Mouse (Mus musculus): ENCODE results near the gene St6galnac1. TPM values are rescaled to one million over a fixed set of nuclear protein-coding genes. Genes with fewer than 3 reads are reported as not detected.
"Not testable (repeated sequence)": the region's sequence is repeated elsewhere in the genome, so short reads cannot be mapped to it uniquely, and the experiment has no call there.

St6galnac1 gene
- polyA plus RNA-seq, 1 experiment from 2014 or later, result not detected

DNA sequence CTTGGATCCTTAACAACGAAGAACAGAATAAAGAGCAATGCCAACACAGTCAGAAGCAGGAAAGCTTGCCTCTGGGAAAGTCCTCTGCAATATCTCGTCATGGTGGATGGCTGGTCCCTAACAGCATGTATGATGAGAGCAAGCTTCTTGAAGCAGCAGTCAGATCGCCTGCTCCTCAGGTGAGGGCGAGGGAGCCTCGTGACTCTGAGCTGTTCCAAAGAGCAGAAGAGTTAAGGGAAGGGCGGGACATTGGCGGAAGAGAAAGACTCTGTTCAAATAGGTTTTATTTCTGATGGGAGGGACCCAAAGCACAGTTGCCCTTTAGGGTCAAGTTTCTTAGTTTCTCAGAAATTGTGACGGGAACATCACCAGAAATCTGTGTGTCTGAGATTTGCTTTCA is 25.6 kb downstream of the St6galnac1 start:
- no peak overlapping the region for H3K4me3 ChIP-seq (replicated peaks)
- H3K4me2 ChIP-seq, result no peak overlapping the region
- WGBS, result 75% methylated on average over 8 of the region's 8 CpGs
- no peak for ATAC-seq (replicated peaks; ENCODE audit: low FRiP score)
- H3K9me3 ChIP-seq (replicated peaks), result no peaks in the 10 kb centered on the region
- no peak overlapping the region for H3K27ac ChIP-seq
- no peaks in the 10 kb centered on the region for H3K4me1 ChIP-seq
- no peaks in the 10 kb centered on the region for H3K36me3 ChIP-seq
- H3K27me3 ChIP-seq, result no peaks in the 10 kb centered on the region
- H3K9ac ChIP-seq, result no peak overlapping the region

DNA sequence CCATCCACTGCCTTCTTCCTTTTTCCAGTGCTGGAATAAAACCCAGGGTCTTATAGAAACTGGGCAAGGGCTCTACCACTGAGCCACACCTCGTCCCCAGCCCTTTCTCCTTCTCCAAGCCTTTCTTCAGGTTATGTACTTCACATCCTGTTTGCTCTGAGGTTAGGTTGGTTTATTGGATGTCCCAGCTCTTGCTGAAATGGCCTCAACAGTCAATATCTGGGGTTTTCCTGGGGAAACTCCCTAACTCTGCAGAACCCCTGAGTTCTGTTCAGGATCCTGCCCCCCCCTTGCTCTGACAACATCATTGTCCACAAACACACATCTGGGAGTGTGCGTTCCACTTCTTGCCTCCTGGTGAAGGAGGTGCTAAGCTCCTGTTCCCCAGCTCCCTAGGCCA is 26.6 kb downstream of the St6galnac1 start:
- H3K4me3 ChIP-seq (replicated peaks); H3K4me2 ChIP-seq; H3K9me3 ChIP-seq (replicated peaks); H3K36me3 ChIP-seq; ATAC-seq (replicated peaks; ENCODE audit: low FRiP score); H3K27me3 ChIP-seq; H3K4me1 ChIP-seq; H3K9ac ChIP-seq; H3K27ac ChIP-seq: not testable (repeated sequence)
- 86% methylated on average over 2 of the region's 2 CpGs for WGBS

DNA sequence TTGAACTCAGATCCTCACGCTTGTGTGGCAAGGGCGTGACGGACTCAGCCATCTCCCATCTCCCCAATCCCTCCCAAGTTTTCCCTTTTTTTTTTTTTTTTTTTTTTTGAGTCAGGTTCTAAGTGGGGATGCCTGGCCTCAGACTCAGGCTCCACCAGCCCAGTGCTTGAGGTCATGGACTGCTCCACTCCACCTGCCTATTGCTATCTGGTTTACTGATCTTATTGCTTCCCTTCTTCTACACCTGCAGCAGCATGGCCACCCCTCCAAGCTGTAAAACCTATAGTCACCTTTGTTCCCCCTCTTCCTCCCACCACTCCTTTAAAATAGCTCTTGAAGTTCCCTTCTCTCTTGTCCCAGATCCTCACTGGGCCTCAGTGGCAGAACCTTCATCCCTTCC is 28.5 kb downstream of the St6galnac1 start:
- H3K4me2 ChIP-seq; H3K27me3 ChIP-seq; ATAC-seq (replicated peaks; ENCODE audit: low FRiP score); H3K36me3 ChIP-seq; H3K4me1 ChIP-seq; H3K4me3 ChIP-seq (replicated peaks); H3K9ac ChIP-seq; H3K9me3 ChIP-seq (replicated peaks); H3K27ac ChIP-seq: not testable (repeated sequence)
- WGBS, result 90% methylated on average over 3 of the region's 3 CpGs

DNA sequence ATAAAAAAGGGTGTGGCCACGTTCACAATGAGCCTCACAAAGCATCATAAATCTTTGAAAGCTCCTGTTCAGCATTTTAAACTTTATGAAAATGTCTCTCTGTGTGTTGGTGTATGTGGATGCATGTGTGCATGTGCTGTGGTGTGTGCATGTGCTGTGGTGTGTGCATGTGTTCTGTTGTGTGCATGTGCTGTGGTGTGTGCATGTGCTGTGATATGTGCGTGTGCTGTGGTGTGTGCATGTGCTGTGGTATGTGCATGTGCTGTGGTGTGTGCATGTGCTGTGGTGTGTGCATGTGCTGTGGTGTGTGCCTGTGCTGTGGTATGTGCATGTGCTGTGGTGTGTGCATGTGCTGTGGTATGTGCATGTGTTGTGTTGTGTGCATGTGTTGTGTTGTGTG is 29.9 kb downstream of the St6galnac1 start:
- not testable (repeated sequence) for H3K4me1 ChIP-seq; H3K27ac ChIP-seq; ATAC-seq (replicated peaks; ENCODE audit: low FRiP score); H3K4me3 ChIP-seq (replicated peaks); H3K4me2 ChIP-seq; H3K27me3 ChIP-seq; H3K9me3 ChIP-seq (replicated peaks); H3K36me3 ChIP-seq; H3K9ac ChIP-seq
- 71% methylated on average over 2 of the region's 2 CpGs for WGBS

DNA sequence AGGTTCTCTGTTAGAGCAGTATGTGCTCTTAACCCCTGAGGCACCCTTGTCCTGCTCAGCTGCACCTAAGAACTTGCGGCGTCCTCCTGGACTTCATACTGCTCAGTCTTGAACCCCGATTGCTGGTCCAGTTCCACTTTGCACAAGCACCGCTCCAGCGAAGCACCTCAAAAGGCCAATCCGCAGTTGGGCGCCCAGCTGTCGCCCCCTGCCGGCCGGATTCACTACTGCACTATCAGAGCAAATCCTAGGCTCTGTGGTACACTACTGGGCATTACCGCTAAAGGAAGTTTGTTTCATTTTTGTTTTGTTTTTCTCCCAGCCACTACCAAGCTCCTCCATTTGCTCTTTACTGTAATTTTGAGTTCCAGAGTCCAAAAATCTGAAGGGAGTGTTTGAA is 36.9 kb downstream of the St6galnac1 start:
- no peak for ATAC-seq (replicated peaks; ENCODE audit: low FRiP score)
- Histone ChIP-seq H3K27me3 (no peaks in the 10 kb centered on the region), H3K36me3 (no peaks in the 10 kb centered on the region)

DNA sequence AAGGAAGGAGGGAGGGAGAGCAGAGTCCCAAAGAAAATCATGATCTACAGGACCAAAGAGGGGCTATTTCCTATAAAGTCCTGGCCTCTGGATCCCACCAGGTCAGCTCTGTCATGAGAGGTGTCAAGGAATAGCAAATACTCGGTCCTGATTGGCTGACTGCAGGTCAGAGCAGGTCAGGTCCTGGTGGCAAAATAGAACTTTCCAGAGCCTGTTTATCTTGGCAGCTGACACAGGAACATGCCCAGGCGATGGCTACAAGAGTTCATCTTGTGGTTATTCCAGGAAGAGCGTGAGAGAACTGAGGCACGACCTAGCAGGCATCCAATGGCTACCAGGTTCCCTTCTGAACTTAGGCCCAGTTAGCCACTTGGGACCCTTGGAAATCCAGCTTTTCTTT is 42.8 kb downstream of the St6galnac1 start:
- Histone ChIP-seq H3K9me3 (replicated peaks) (no peaks in the 10 kb centered on the region), H3K4me3 (replicated peaks) (no peak overlapping the region)
- ATAC-seq (replicated peaks; ENCODE audit: low FRiP score), result no peak

More for the DNA sequence above, 36.9 kb downstream of the St6galnac1 start:
- Histone ChIP-seq H3K4me1 (no peaks in the 10 kb centered on the region), H3K27ac (no peak overlapping the region), H3K9ac (no peak overlapping the region), H3K4me3 (replicated peaks) (no peak overlapping the region), H3K4me2 (no peak overlapping the region), H3K9me3 (replicated peaks) (no peaks in the 10 kb centered on the region)
- WGBS, result 47% methylated on average over 11 of the region's 11 CpGs

DNA sequence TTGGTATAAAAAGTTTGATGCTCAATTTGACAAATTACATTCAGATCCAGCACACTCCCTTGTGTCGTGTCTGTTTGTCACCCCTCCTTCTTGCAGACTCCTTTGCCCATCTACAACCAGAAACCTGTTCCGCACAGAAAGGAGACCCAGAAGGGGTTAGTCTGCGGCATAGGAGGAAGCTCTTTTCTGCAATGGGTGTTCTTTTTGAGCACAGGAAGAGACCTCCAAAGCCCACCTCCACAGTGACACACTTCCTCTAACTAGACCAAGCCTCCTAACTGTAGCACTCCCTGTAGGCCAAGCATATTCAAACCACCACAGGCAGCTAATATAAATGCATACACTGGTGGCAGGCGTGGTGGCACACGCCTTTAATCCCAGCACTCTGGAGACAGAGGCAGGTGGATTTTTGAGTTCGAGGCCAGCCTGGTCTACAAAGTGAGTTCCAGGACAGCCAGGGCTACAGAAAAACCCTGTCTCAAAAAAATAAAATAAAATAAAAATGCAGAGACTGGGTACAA is 44.2 kb downstream of the St6galnac1 start:
- WGBS, result 94% methylated on average over 6 of the region's 6 CpGs
- ATAC-seq (replicated peaks; ENCODE audit: low FRiP score), result not testable (repeated sequence)

More for the DNA sequence above, 42.8 kb downstream of the St6galnac1 start:
- H3K36me3 ChIP-seq, result no peaks in the 10 kb centered on the region
- no peak overlapping the region for H3K9ac ChIP-seq
- no peak overlapping the region for H3K27ac ChIP-seq
- no peaks in the 10 kb centered on the region for H3K4me1 ChIP-seq
- H3K27me3 ChIP-seq, result no peaks in the 10 kb centered on the region
- H3K4me2 ChIP-seq, result no peak overlapping the region
- 77% methylated on average over 4 of the region's 4 CpGs for WGBS

DNA sequence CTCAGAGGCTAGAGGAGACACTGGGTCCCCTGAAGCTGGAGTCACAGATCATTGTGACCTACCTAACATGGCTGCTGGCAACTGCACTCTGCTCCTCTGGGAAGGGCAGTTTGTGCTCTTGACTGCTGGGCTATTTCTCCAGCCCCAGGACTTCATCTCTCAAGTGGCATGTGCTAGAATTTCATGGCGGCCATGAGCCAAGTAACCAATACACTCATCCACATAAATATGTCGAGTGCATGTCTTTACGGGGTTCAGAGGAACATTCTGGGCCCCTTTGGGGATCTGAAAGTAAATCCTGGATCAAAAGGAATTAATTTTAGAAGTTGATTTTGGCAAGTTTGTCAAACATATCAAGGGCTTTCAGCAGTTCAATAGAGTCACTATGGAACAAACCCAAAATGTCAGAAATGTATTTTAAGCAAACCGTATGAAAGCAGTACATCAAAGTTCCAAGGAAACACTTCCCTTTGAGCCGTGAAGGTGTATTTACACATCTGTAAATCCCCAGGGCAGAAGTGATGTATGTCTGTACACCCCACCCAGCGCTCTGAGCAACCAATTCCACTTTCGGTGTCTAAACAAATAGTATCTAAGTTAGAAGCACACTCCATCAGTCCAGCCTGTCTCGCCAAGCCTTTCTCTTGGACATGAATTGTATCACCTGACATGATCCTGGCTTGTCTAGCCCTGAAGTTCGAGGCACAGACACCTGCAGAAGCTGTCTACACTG is 45.9 kb downstream of the St6galnac1 start:
- no peak overlapping the region for H3K4me3 ChIP-seq (replicated peaks)
- peaks cover 8% of the 10 kb centered on the region; the same call in 1 of the 2 replicates for H3K4me1 ChIP-seq
- no peaks in the 10 kb centered on the region for H3K36me3 ChIP-seq
- no peak overlapping the region for H3K4me2 ChIP-seq
- ATAC-seq (replicated peaks; ENCODE audit: low FRiP score), result no peak
- no peak overlapping the region for H3K27ac ChIP-seq
- no peaks in the 10 kb centered on the region for H3K27me3 ChIP-seq
- no peaks in the 10 kb centered on the region for H3K9me3 ChIP-seq (replicated peaks)
- no peak overlapping the region for H3K9ac ChIP-seq
- 67% methylated on average over 9 of the region's 9 CpGs for WGBS

More for the DNA sequence above, 44.2 kb downstream of the St6galnac1 start:
- H3K9ac ChIP-seq; H3K4me2 ChIP-seq; H3K4me1 ChIP-seq; H3K27me3 ChIP-seq; H3K4me3 ChIP-seq (replicated peaks); H3K36me3 ChIP-seq; H3K27ac ChIP-seq; H3K9me3 ChIP-seq (replicated peaks): not testable (repeated sequence)

DNA sequence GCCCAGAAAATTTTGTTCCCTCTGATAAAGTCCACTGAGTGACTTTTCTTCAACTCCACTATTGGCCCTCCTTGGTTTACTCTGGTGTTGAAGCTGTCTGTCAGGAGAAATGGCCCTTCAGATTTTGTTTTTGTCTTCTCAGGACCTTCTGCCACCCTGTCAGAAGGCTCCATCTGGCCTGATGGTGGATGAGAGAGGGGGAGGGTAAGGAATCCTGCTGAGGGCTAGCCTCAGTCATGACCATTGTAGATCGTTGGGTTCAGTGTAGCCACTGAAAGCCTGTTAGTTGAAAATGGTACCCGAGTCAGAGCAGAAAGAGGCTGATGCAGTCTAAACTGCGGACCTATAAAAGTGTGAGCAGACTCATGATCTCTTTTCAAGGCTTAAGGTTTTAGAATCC is 49.2 kb downstream of the St6galnac1 start:
- Histone ChIP-seq H3K27me3 (no peaks in the 10 kb centered on the region), H3K9me3 (replicated peaks) (no peaks in the 10 kb centered on the region), H3K36me3 (no peaks in the 10 kb centered on the region), H3K4me2 (no peak overlapping the region), H3K4me3 (replicated peaks) (no peak overlapping the region), H3K9ac (no peak overlapping the region), H3K27ac (no peak overlapping the region), H3K4me1 (peaks cover 8% of the 10 kb centered on the region; the same call in 1 of the 2 replicates)
- ATAC-seq (replicated peaks; ENCODE audit: low FRiP score), result no peak
- 81% methylated on average over 3 of the region's 3 CpGs for WGBS

DNA sequence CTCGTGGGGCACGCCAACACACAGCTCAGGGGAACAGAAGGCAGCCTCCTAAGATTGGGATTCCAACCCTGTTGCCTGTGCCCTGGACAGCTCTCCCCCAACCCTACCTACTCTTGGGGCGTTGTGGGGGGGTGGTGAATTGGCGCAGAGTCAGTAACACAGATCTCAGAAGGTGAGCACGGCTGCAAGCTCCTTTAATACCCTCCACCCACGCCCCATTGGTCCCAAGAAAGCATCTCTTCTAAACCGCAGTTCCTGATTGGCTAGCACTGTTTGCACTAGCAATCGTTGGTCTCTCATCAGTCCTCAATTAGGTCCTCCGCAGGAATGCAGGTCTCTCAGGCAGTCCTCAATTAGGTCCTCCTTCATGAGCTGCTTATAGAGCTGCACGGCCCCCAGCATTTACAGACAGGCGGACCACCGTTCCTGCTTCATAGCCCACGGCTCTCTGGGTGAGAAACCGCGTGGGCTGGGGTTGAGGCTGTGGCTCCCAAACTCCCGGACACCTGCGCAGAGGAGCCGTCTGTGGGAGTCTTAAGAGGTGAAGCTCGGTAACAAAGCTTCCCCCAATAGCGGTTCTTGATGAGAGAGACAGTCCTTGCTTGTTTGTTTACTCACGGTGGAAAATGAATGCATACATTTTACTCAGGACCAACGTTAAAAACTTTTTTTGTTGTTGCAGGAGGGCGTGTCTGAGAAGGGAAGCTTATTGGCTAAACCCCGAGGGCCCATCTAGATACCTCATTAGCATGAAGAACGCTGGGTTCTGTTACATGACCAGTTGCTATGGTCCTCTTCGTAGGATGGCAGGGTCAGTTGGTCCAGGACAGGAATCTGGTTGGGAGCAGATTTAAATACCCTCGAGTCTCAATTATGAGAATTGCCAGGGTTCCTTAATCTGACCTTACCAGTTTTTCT is 50.0 kb downstream of the St6galnac1 start:
- Histone ChIP-seq H3K4me1 (peaks cover 8% of the 10 kb centered on the region; the same call in 1 of the 2 replicates), H3K36me3 (no peaks in the 10 kb centered on the region), H3K27me3 (no peaks in the 10 kb centered on the region), H3K9me3 (replicated peaks) (no peaks in the 10 kb centered on the region; the same call in 1 of the 2 replicates), H3K4me2 (peak overlapping the region; percentile 34), H3K4me3 (replicated peaks) (peak overlapping the region; percentile 14; the same call in 1 of the 2 replicates), H3K27ac (peak overlapping the region; percentile 63; the same call in 1 of the 2 replicates), H3K9ac (no peak overlapping the region)
- WGBS, result 40% methylated on average over 27 of the region's 27 CpGs
- no peak for ATAC-seq (replicated peaks; ENCODE audit: low FRiP score)

DNA sequence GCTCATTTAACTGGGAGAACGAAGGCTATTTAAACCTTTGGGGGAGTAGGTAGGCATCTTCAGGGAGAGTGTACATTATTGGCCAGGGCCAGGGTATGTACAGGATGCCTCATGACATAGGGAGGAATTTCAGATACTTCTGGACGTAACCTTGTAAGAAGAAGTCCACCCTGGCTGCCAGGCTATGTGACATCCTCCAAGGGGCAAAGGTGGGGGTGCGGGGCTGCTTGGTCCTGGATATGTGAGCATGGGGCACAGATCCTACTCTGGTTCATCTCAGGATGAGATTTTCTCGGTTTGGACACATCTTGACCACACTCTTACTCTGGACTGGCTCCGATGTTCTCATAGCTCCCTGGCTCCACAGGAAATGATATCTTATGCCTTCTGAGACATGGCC is 52.2 kb downstream of the St6galnac1 start:
- no peaks in the 10 kb centered on the region for H3K27me3 ChIP-seq
- H3K27ac ChIP-seq, result no peak overlapping the region
- 88% methylated on average over 5 of the region's 5 CpGs for WGBS
- H3K9ac ChIP-seq, result no peak overlapping the region
- ATAC-seq (replicated peaks; ENCODE audit: low FRiP score), result no peak
- H3K4me2 ChIP-seq, result no peak overlapping the region
- H3K4me3 ChIP-seq (replicated peaks), result no peak overlapping the region
- H3K36me3 ChIP-seq, result no peaks in the 10 kb centered on the region
- H3K4me1 ChIP-seq, result peaks cover 8% of the 10 kb centered on the region; the same call in 1 of the 2 replicates
- peaks cover 6% of the 10 kb centered on the region; the same call in 1 of the 2 replicates for H3K9me3 ChIP-seq (replicated peaks)
